Mouse (Mus musculus): ENCODE data around the gene Ess2.

DNA sequence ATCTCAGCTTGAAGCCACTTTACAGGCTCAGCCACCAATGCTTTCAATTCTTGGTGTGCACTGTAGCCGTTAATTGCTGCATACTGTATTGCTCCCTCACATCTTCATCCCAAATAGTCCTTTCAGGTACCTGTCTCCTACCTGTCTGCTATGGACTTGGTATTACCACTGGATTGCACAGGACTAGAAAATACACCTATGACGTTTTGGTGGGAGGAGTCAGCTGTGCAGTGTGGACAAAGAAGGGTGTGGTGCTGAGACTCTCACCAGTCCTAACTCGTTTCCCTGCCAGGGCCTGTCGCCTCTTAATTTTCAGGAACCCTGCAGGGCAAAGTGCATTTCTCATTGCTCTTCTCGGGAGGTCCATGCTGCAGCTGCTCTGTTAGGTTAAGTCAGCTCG lies 45.4 kb downstream of the Ess2 start:
- TF ChIP-seq E2F4 (IDR thresholded peaks at IDR 0.05; ENCODE audit: insufficient replicate concordance, low read depth, low read length) (no peak), MAZ (IDR thresholded peaks at IDR 0.05; ENCODE audit: low read depth, low read length) (no peak), CTCF (conservative IDR thresholded peaks at IDR 0.05 in 1 of 2, IDR thresholded peaks at IDR 0.05 in 1 of 2; ENCODE audit: low read depth in 2 of 2, low read length in 2 of 2) (no peak), TBP (conservative IDR thresholded peaks at IDR 0.05; ENCODE audit: low read depth, low read length) (no peak), KAT2A (IDR thresholded peaks at IDR 0.05; ENCODE audit: insufficient replicate concordance, low read length) (no peak), ZC3H11A (IDR thresholded peaks at IDR 0.05; ENCODE audit: low read depth, low read length) (no peak), MAFK (IDR thresholded peaks at IDR 0.05; ENCODE audit: insufficient replicate concordance, low read length) (no peak)

Data from CH12.LX (cell line).